Mouse (Mus musculus) testis, adult 2 months (tissue): ENCODE results near the gene Matn4.

Experiments used
- CTCF ChIP-seq: fragments of 200-500 bp; IDR thresholded peaks from 2 replicates; pipeline ENCODE4 v1.5.1; 2012; ENCODE audit warnings: low read depth, mild to moderate bottlenecking, inconsistent platforms, low read length, moderate library complexity; ENCODE audit not compliant: control insufficient read depth, insufficient read depth, insufficient replicate concordance
- POLR2A ChIP-seq: fragments of 200-500 bp; IDR thresholded peaks from 2 replicates; pipeline ENCODE4 v1.6.1; 2012; ENCODE audit warnings: low read depth, mild to moderate bottlenecking, inconsistent platforms, low read length, moderate library complexity; ENCODE audit not compliant: control insufficient read depth

GRCm38 (mm10) chr2:164438257-164438656 is 33.3 kb upstream of the Matn4 start:
- TF ChIP-seq CTCF (no peak), POLR2A (no peak)
